Mouse (Mus musculus) Patski (cell line): ENCODE measurements around the gene Ppp3cb. TPM values are rescaled to one million over a fixed set of nuclear protein-coding genes. Genes with fewer than 3 reads are reported as not detected.
"Not testable (repeated sequence)": the region's sequence is repeated elsewhere in the genome, so short reads cannot be mapped to it uniquely, and the experiment has no call there.

Experiments used
- ATAC-seq: fragments of 100-300 bp; one replicate; pipeline ENCODE4 v1.8.0; 2021
- CTCF ChIA-PET: fragments of 350-600 bp; sonication (Branson Sonifier 250); formaldehyde crosslinking; loops from one replicate; lab custom pipeline; 2022; ENCODE audit warnings: inconsistent platforms; lab: Charles Lee
- POLR2A ChIA-PET: fragments of 350-600 bp; sonication (Branson Sonifier 250); formaldehyde crosslinking; loops from one replicate; lab custom pipeline; 2022; ENCODE audit warnings: antibody characterized with exemption, inconsistent platforms; lab: Charles Lee
- DNase-seq: peaks from one replicate; pipeline ENCODE4 v3.0.0-alpha.2; 2011; ENCODE audit warnings: low read depth, low spot score
- H3K27me3 ChIP-seq: fragments of 371-371 bp; one replicate; pipeline ENCODE4 v1.5.1; 2021
- CTCF ChIP-seq: fragments of 100-300 bp; IDR thresholded peaks from one replicate; pipeline ENCODE4 v1.5.1; 2021
- in situ Hi-C: fragments of 300-500 bp; cut with MboI; formaldehyde crosslinking; loops from 3 replicates; pipeline ENCODE4 v1.11.1; 2018; ENCODE audit warnings: low pct_unique_long_range_greater_than_20kb, mixed read lengths
- polyA plus RNA-seq: library from polyadenylated mRNA; unstranded; gene quantifications from one replicate; pipeline ENCODE4 v1.2.3, GENCODE M21; 2021

Ppp3cb gene
- 61.1 TPM for polyA plus RNA-seq

GRCm38 (mm10) chr14:20546415-20546814 lies at the start of gene Ppp3cb:
TSS of gene Ppp3cb (minus strand) at chr14:20546573.
- in situ Hi-C loops: no loop called here
- POLR2A ChIA-PET: no interaction called here
- H3K27me3 ChIP-seq: no peaks in the 10 kb centered on the region
- peak; percentile 48 for DNase-seq
- TF ChIP-seq CTCF: no peak
- ATAC-seq: peak; percentile 58
- CTCF ChIA-PET: interaction anchor here (1.2 kb wide), 1 partner anchor 25 kb away, joined by 3 read pairs; no protein-coding TSS in a partner anchor

- ChIA-PET POLR2A (no interaction called here), CTCF (interaction anchor here (0.8 to 1.2 kb wide), 3 partner anchors 9 to 14 kb away, joined by 3 to 4 read pairs (median 3); no protein-coding TSS in a partner anchor)
- TF ChIP-seq CTCF: no peak
- in situ Hi-C loops: no loop called here
- no peaks in the 10 kb centered on the region for H3K27me3 ChIP-seq
- DNase-seq (no peak), ATAC-seq (no peak)
Observed at GRCm38 (mm10) chr14:20595781-20596180, 49.4 kb upstream of the Ppp3cb start.

GRCm38 (mm10) chr14:20587458-20587857 lies 41.1 kb upstream of the Ppp3cb start:
- ChIA-PET CTCF (no interaction called here), POLR2A (no interaction called here)

GRCm38 (mm10) chr14:20578822-20579407 lies 32.5 kb upstream of the Ppp3cb start:
- TF ChIP-seq CTCF: peak; percentile 32
- DNase-seq (no peak), ATAC-seq (no peak)
- no peaks in the 10 kb centered on the region for H3K27me3 ChIP-seq
- ChIA-PET POLR2A (no interaction called here), CTCF (interaction anchor here (1.0 to 5.4 kb wide), 3 partner anchors 8 to 81 kb away, joined by 3 to 72 read pairs (median 3); no protein-coding TSS in a partner anchor)
- in situ Hi-C loops: no loop called here

More at GRCm38 (mm10) chr14:20587458-20587857, 41.1 kb upstream of the Ppp3cb start:
- DNase-seq: no peak
- in situ Hi-C loops: loop anchor here (5.0 kb wide), 1 partner anchor 70 kb away; the partner anchor contains the start of gene Myoz1
- no peak for TF ChIP-seq CTCF
- H3K27me3 ChIP-seq: no peaks in the 10 kb centered on the region
- ATAC-seq: no peak

GRCm38 (mm10) chr14:20576179-20576578 lies 29.8 kb upstream of the Ppp3cb start:
- no peak for ATAC-seq
- in situ Hi-C loops: no loop called here
- peak; percentile 85 for TF ChIP-seq CTCF
- ChIA-PET POLR2A (interaction anchor here (1.3 to 1.4 kb wide), 2 partner anchors 83 to 85 kb away, joined by 4 read pairs; no protein-coding TSS in a partner anchor), CTCF (interaction anchor here (0.6 to 5.4 kb wide), 20 partner anchors 9 to 109 kb away, joined by 3 to 72 read pairs (median 4); partner anchors contain the start of genes Sec24c and Usp54)
- H3K27me3 ChIP-seq: no peaks in the 10 kb centered on the region
- peak; percentile 24 for DNase-seq

GRCm38 (mm10) chr14:20573196-20573595 lies 26.8 kb upstream of the Ppp3cb start:
- ATAC-seq, H3K27me3 ChIP-seq, DNase-seq, in situ Hi-C loops: not testable (repeated sequence)
- POLR2A ChIA-PET: interaction anchor here (1.0 kb wide), 1 partner anchor 8 kb away, joined by 3 read pairs; no protein-coding TSS in a partner anchor
- CTCF ChIA-PET: interaction anchor here (0.9 to 2.6 kb wide), 2 partner anchors 9 to 85 kb away, joined by 4 to 10 read pairs; no protein-coding TSS in a partner anchor

GRCm38 (mm10) chr14:20565256-20566021 lies 19.1 kb upstream of the Ppp3cb start:
- H3K27me3 ChIP-seq: no peaks in the 10 kb centered on the region
- DNase-seq (no peak), ATAC-seq (no peak)
- CTCF ChIA-PET: interaction anchor here (0.9 to 2.0 kb wide), 3 partner anchors 11 to 95 kb away, joined by 3 to 6 read pairs (median 3); no protein-coding TSS in a partner anchor
- in situ Hi-C loops: no loop called here
- POLR2A ChIA-PET: interaction anchor here (0.8 kb wide), 1 partner anchor 8 kb away, joined by 3 read pairs; no protein-coding TSS in a partner anchor
- no peak for TF ChIP-seq CTCF

- in situ Hi-C loops: no loop called here
- H3K27me3 ChIP-seq: no peaks in the 10 kb centered on the region
- ChIA-PET CTCF (interaction anchor here (0.9 to 1.0 kb wide), 2 partner anchors 9 to 96 kb away, joined by 3 to 4 read pairs; no protein-coding TSS in a partner anchor), POLR2A (interaction anchor here (0.8 kb wide), 1 partner anchor 8 kb away, joined by 3 read pairs; no protein-coding TSS in a partner anchor)
- ATAC-seq (no peak), DNase-seq (no peak)
- TF ChIP-seq CTCF: no peak
Observed at GRCm38 (mm10) chr14:20564692-20565091, 18.3 kb upstream of the Ppp3cb start.

- ATAC-seq (no peak), DNase-seq (no peak)
- H3K27me3 ChIP-seq: no peaks in the 10 kb centered on the region
- CTCF ChIA-PET: interaction anchor here (1.1 to 1.5 kb wide), 3 partner anchors 14 to 97 kb away, joined by 3 to 5 read pairs (median 4); no protein-coding TSS in a partner anchor
- in situ Hi-C loops: no loop called here
- TF ChIP-seq CTCF: no peak
- POLR2A ChIA-PET: interaction anchor here (0.6 kb wide), 1 partner anchor 99 kb away, joined by 3 read pairs; no protein-coding TSS in a partner anchor
Observed at GRCm38 (mm10) chr14:20561897-20562296, 15.5 kb upstream of the Ppp3cb start.

- POLR2A ChIA-PET: no interaction called here
- DNase-seq (no peak), ATAC-seq (no peak)
- TF ChIP-seq CTCF: no peak
- no peaks in the 10 kb centered on the region for H3K27me3 ChIP-seq
- CTCF ChIA-PET: no interaction called here
- in situ Hi-C loops: no loop called here
Observed at GRCm38 (mm10) chr14:20550136-20550535, 3.8 kb upstream of the Ppp3cb start.
